Mouse (Mus musculus): ENCODE results near the gene Pik3ap1.

Pik3ap1 gene

GRCm38 (mm10) chr19:41279724-41280244 is 105.1 kb downstream of the Pik3ap1 start:
- DNase-seq (ENCODE audit: low spot score in 2 of 2): no peak

- no peak for DNase-seq (ENCODE audit: low spot score in 2 of 2)
Observed at GRCm38 (mm10) chr19:41278606-41279005, 106.3 kb downstream of the Pik3ap1 start.

DNA sequence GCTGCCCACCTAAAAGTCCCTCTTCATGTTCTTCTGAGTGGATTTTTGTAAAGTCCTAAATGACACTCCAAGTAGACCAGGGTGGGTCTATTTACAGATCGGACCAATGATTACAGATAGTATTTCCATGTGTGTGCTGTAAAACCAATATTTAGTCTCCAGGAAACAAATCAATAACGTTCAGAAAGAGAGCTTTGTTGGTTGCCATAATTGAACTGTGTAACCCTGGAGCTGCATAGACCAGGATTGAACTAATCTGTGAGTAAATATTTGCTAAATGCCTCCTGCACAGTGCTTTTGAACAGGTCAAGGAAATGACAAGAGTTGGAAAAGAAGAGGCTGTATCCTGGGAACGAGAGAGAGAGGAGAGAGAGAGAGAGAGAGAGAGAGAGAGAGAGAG is 109.3 kb downstream of the Pik3ap1 start:
- no peak for DNase-seq (ENCODE audit: low spot score in 2 of 2)

DNA sequence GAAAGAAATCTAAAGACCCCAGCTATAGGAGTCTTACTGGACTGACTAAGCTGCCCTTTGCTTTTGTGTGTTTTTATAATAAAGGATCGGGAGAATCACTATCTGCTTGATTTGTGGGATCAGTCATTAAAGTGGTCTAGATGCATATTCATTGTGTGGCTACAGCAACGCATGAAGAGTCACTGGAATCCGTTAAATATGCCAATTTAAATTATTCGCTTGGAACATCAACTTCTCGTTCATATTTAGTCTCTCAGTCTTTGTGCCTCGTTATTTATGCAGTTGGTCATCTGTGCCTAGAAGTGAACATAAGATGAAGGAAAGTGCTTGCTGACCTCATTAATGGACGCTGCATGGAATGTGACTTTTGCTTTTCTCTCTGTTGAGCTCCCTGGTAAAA is 114.0 kb downstream of the Pik3ap1 start:
- no peak for DNase-seq (ENCODE audit: low spot score in 2 of 2)

- DNase-seq (ENCODE audit: low spot score in 2 of 2): no peak
Observed at GRCm38 (mm10) chr19:41270151-41270727, 114.7 kb downstream of the Pik3ap1 start.

DNA sequence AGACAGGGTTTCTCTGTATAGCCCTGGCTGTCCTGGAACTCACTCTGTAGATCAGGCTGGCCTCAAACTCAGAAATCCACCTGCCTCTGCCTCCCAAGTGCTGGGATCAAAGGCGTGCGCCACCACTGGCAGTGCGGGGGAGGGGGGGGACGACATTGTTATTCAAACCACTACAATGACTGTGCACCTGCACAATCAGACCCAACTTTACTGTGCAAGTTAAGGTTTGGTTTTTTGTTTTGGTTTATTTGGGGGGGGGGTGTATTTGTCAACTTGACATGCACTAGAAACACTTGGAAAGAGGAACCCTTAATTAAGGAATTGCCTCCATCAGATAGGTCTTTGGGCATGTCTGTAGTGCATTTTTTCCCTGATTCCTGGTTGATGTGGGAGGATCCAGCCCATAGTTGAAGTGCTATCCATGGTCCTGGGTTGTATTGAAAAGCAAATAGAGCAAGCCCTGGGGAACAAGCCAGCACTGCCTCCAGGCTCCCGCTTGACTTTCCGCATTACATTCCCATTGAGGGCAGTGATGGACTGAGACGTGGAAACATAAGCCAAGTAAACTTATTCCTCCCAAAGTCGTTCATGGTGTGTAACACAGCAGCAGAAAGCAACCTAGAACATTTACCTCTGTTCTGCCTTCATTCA is 118.5 kb downstream of the Pik3ap1 start:
- no peak for DNase-seq (ENCODE audit: low spot score in 2 of 2)

DNA sequence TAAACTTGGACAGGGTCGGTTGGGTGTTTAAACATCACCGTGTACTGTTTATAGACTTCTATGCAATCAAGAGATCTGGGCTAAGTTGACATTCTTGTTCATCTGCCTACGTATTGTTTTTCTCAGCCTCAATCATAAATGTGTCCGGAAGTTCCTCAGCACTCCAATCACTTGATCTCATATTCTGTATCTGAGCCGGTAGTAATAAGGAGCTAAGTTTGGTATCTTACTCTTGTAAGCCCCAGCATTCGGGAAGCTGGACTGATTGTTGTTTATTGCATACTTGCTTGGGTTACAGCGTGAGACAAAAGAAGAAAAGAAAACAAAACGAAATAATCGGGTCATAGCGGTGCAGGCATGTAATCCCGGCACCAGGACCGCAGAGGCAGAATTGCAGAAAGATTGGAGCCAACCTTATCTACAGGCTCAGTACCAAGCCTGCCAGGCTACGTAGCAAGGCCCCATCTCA is 120.5 kb downstream of the Pik3ap1 start:
- DNase-seq (ENCODE audit: low spot score in 2 of 2): no peak

DNA sequence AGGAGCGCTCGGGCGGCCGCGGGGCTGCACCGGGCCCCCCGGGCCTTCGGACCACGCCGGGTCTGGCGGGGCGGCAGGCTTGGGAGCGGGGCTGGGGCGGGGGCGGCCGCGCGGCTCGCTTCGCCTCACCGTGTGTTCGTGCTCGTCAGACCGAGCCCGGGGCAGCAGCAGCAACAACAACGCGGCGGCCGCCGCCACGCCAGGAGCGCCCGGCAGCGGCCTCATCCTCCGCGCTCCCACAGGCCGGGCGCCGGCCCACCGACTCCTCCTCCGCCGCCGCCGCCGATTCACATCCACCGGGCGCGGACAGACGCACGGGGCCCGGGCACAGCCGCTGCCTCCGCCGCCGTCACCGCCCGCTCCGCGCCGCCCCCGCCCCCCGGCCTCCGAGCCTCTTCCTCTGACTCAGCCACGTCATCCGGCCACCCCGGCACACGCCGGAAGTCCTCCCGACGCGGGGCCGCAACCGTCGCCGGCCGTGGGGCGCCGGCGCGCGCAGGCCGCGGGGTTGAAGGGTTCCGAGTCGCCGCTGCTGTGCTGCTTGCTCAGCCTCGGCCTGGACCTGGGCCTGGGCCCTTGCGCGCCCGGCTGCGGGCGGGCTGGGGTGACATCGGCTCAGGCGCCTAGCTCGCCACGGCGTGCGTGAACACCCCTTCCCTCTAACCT is 121.1 kb downstream of the Pik3ap1 start, which contains the start of gene Tm9sf3:
Gene Tm9sf3 (minus strand): TSS at position 368 of the 666 bp plus-strand sequence.
- DNase-seq (ENCODE audit: low spot score in 2 of 2): peak; percentile 85 to 86

GRCm38 (mm10) chr19:41262712-41263629 is 121.9 kb downstream of the Pik3ap1 start:
- peak; percentile 59 to 74 for DNase-seq (ENCODE audit: low spot score in 2 of 2)

DNA sequence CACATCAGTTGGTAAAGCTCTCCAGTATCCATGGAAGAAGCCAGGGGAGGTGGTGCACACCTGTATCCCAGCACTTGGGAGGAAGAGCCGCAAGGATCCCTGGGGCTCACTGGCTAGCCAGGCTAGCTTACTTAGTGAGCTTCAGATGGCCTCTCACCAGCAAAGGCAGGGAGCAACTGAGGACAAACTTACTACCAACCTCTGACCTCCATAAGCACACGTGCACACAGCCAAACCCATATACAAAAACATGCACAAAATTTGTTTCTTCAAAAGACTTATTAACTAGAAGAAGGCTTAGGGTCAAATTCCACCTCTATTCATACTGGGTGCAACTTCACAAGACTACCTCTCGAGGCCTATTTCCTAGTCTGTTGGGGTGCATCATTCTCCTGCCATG is 124.2 kb downstream of the Pik3ap1 start:
- DNase-seq (ENCODE audit: low spot score in 2 of 2): no peak

DNA sequence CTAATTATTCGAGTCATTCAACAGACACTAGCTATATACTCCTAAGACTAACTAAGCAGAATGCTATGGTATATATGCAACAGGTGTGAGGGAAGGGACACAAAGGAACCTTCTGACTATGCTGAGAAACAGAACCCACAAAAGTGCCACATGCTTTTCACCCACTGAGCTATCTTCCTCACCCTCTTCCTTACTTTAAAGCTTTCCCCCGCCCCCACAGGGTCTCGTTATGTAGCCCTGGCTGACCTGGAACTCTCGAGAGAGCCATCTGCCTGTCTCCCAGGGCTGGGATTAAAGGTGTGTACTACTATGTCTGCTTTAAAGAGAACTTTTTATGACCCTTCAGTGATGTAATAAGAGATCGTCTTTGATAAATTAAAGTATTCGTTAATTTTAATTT is 125.6 kb downstream of the Pik3ap1 start:
- DNase-seq (ENCODE audit: low spot score in 2 of 2): no peak

DNA sequence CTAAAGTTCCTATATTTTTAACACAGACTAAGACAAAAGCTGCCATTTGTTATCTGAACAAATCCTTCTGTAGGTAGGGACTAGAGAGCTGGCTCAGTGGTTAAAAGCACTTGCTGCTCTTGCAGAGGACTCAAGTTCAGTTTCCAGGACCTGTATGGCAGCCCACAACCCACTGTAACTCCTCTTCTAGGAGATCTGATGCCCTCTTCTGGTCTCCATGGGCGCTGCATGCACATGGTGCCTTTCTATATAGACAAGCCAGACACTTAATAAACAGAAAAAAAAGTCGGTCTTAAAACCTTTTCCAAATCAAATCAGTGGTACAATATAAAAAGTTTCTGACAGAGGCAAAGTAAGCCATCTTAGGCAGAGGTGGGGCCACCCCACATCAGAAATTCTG is 126.2 kb downstream of the Pik3ap1 start:
- no peak for DNase-seq (ENCODE audit: low spot score in 2 of 2)

DNA sequence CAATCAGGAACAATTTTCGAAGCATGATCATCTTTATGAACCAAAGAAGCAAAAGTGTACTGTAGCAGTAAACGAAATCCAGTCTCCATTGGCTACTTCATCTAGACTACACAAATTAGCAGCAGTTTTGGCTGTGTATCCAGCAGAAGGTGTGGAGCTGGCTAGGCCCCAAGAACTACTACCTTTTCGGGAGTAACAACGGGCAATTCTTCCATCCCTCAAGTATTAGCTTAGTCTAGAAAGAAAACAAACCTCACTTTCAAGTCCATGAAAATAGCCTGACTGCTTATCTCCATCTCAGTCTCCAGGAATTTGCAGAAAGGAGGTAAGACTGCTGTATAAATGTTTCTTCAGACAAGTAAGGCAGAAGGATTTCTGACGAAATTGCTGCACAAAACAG is 130.3 kb downstream of the Pik3ap1 start:
- DNase-seq (ENCODE audit: low spot score in 2 of 2): no peak

DNA sequence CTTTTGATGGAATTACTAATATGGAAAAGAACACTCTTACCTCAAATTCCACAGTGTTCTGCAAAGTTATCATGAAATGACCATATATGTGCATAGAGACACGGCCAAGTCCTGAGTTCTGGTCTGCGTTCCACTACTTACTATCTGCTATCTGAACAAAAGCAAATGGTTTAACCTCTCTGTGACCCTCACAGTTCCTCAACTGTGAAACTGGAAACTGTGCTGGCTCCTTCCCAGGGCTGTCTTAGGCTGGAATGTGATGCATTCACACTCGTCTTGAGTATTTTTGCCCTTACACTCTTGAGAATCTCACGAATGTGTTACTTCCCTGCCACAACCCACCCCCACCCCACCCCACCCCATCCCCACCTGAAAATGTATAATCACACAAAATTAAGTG is 135.9 kb downstream of the Pik3ap1 start:
- no peak for DNase-seq (ENCODE audit: low spot score in 2 of 2)

GRCm38 (mm10) chr19:41248271-41248670 is 136.6 kb downstream of the Pik3ap1 start:
- DNase-seq (ENCODE audit: low spot score in 2 of 2): no peak

- DNase-seq (ENCODE audit: low spot score in 2 of 2): no peak
Observed at GRCm38 (mm10) chr19:41246271-41246670, 138.6 kb downstream of the Pik3ap1 start.

DNA sequence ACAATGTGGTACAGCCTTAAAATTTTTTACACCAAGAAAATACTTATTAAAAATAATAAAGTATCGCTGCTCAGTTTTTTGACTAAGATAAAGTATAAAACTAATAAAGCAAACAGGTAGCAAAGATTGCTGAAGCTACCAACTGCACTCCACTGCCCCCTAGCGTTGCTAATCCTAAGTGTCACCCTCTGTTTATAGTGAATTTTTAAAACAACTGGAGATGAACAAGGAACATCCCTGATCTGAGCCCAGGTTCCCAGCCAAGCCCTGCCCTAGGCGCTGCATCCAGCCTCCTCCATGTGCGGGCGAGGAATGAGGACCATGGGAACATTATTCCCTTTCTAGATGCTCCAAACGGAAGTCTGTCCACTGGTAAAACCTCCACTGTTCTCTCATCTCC is 140.3 kb downstream of the Pik3ap1 start:
- DNase-seq (ENCODE audit: low spot score in 2 of 2): peak in 1 of 2 experiments; percentile 38

GRCm38 (mm10) chr19:41241997-41242396 is 142.9 kb downstream of the Pik3ap1 start:
- DNase-seq (ENCODE audit: low spot score in 2 of 2): no peak

DNA sequence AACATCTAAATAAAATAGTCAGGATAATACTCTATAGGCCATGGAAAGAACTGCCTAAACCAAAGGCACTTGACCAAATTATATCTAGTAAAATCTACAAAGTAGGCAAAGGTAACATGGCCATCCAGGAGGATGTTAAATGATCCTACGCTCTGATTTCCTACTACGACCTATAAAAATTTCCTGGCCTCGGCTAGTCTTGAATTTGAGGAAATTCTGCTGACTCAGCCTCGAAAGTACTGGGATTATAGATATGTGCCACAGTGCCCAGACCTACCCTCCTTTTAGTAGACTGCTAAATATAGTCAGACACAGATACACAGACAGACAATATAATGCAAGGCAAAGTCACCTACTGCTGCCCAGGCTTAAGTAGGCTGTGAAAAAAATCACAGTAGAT is 151.2 kb downstream of the Pik3ap1 start:
- no peak for DNase-seq (ENCODE audit: low spot score in 2 of 2)
